Mouse (Mus musculus) kidney, adult 18-20 months (tissue): ENCODE measurements around the gene Olfr283.
A peak's percentile ranks its signal among the peaks of the same experiment; 100 is the strongest.
"Not testable (repeated sequence)": the region's sequence is repeated elsewhere in the genome, so short reads cannot be mapped to it uniquely, and the experiment has no call there.

Experiments used
- DNase-seq: peaks from one replicate; pipeline ENCODE4 v3.0.0; 2021

Olfr283 gene

DNA sequence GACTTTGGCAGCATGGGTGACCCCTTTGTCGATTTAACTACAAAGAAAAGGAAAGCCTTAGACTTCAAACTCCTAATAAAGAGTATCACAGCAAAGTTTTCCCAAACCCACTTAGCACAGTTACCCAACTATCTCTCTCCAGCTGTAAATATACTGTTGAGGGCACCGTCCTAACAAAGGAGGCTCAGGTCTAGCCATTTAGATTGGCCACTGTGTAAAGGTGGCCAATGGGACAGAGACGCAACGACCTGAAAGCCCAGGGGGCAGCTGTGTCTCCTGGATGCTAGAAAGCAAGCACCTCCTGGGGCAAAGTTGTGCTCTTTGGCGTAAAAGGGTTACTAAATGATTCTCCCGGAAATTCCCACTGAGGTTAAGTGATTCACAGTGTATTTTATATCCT lies at the start of gene Olfr283:
Olfr283 (minus strand) TSS at position 101 of the 400 bp plus-strand sequence.
- no peak for DNase-seq

DNA sequence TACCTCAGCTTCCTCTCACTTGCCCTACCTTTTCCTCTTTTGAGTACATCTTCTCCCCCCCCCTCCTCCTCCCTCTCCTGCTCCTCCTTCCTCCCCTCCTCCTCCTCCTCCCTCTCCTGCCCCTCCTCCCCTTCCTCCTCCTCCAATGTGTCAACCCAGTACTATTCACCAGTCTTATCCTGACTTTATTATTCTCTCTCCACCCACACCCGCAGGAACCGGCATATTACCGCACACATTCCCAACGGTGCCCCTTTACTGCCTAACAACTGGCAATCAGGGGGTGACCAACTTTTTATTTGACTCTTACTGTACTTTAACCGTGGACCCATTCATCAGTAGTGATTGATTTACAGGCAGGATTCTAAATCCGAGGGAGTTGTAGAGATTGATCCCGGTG lies 44.4 kb upstream of the Olfr283 start:
- DNase-seq: no peak

DNA sequence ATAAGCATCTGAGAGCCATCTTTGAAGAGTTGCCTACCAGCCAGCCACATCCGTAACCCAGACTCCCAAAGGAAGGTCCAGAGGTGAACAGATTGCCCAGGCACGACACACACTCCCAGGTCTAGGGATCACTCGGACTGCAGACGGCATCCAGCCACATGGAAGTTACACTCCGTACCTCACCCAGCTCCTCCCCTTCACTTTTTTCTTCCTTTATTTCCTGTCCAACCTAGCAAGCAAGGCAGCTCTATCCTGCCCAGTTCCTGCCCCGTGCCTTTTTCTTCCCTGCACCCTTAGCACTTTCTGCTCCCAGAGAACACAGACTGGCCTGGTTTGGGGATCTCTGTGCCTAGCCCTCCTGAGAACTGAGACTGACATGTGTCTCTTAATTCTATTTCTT lies 44.0 kb upstream of the Olfr283 start:
- no peak for DNase-seq

DNA sequence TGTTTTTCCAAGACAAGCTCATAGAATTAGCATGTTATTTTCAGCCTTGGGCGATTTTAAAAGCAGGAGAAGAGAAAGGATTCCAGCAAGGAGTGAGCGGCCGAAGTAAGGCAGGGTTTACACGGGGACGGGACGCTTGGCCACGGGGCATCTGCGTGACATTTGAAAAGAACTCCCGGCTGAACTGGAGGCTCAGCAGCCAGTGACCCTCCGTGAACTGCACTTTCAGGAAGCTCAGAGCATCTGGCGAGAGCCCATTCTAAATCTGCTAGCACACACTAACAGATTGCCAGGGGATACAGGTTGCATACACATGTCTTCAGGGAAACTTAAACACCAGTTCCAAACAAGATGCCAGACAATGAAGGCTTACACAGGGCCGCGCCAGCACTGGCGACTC lies 43.6 kb upstream of the Olfr283 start:
- DNase-seq: no peak

DNA sequence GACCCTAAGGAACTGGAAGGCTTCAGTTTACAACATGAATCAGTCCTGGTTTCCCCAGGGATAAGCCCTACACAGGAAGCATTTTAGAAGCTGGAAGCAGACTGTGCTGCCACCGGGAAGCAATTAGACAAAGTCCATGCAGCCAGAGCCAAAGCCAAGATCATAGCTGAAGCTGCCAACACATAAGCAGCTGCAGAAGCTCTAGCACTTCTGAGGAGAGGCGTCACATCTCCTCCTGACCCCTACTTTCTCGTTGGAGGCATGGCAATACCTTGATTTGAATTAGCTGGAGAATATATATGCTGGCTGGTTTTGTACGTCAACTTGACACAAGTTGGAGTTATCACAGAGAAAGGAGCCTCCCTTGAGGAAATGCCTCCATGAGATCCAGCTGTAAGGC lies 40.2 kb upstream of the Olfr283 start:
- no peak for DNase-seq

DNA sequence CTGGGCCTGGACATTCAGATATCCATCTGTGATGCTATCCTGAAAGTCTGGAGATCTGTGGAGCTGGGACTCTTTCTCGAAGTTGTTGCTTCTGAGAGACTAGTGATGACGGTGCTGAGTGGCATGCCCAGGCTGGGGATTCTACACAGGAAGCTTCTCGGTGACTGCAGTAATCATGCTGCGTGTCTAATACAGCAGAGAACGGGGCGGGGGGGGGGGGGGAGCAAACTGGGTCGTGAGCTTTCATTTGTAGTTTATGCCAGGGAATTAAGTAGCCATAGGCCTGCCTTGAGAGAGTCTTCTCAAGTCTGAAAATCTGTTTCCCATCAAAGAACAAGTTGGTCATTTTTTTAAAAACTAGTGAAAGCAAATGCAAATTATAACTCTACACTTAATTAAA lies 37.4 kb upstream of the Olfr283 start:
- DNase-seq: no peak

DNA sequence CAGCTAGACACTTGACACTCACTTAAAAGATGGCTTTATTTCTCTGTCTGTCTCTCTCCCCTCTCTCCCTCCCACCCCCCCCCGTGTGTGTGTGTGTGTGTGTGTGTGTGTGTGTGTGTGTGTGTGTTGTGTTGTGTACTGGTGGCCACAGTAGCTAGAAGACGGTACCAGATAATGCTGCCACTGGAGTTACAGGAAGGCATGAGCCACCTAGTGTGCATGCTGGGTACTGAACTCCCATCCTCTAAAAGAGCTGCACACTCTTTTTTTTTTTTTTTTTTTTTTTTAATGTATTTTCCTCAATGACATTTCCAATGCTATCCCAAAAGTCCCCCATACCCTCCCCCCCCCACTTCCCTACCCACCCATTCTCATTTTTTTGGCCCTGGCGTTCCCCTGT lies 36.5 kb upstream of the Olfr283 start:
- not testable (repeated sequence) for DNase-seq

DNA sequence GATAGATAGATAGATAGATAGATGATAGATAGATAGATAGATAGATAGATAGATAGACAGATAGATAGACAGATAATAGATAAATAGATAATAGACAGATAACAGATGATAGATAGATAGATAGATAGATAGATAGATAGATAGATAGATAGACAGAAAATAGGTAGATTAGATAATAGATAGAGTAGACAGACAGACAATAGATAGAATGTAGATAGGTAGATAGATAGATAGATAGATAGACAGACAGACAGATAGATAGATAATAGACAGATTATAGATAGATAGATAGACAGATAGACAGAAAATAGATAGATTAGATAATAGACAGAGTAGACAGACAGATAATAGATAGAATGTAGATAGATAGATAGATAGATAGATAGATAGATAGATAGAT lies 36.1 kb upstream of the Olfr283 start:
- not testable (repeated sequence) for DNase-seq

DNA sequence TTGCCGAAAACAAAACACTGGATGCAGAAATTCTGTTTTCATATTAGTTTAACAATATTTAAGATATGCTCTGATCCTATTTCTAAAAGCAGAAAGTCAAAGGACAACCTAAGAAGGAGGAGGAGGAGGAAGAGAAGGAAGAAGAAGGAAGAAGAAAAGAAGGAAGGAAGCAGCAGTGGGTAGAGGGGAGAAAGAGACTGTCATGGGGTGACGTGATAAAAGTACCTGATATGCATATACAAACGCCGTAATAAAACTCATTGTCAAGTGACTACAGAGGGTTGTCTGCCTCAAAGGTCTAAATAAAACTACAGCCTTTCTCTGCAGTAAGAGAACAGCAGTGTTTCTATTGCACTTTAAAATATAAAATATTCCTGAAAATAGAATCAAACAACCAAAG lies 35.2 kb upstream of the Olfr283 start:
- no peak for DNase-seq

DNA sequence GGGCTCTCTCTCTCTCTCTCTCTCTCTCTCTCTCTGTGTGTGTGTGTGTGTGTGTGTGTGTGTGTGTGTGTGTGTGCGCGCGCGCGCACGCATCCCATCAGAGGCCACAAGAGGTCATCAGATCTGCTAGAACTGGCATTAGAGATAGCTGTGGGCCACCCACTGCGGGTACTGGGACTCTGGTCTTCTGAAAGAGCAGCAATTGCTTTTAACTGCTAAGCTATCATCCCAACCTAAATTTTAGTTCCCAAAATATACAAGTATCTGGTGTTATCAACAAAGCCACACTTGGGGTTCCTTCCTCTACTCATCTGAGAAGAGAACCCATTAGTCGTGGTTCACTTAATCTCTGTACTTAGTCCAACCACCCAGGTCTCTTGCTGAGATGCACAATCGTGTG lies 29.5 kb upstream of the Olfr283 start:
- DNase-seq: no peak

DNA sequence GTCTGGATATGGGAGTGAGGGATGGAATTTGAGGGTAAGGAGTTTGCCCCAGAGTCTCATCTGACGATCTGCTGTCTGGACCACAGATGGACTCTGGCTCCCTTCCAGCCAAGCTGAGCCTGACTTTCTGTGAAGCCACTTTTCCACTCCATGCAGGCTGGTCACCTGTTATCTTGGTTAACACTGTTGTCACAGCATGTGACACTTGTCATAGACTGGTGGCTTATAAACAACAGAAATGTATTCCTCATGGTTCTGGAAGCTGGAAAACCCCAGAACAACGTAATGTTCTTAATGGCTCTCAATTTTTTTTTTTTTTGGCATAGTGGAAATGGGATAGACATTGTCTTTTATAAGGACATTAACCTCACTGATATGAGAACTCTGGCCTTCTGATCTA lies 28.9 kb upstream of the Olfr283 start:
- DNase-seq: no peak

DNA sequence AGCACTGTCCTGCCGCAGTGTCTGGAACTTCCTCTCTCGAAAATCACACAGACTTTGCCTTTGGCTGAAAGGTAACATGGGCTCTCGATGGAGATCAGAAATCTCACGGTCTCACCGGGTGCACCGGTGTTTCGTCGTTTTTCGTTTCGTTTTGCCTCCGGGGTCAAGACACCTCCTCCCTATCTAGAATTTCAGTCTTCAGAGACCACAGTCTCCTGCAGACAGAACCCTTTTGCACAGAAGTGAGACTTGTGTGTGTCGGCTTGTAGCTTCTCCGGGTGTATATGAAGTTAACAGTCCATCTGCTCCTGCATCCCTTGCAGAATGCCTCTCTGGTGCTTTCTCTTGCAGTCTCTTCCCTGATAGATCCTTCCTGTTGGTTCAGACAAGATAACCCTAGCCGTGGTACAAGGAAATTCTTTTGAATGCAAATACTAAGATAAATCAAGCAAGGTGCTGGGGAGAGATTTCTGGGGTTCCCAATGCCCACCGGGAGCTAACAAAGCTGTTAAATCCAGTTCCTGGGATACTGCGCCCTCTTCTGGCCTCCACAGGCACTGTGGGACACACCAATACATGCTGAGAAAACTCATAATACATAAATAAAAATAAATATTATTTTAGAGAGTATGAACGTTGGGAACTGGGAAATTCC lies 27.8 kb upstream of the Olfr283 start:
- peak; percentile 36 for DNase-seq

DNA sequence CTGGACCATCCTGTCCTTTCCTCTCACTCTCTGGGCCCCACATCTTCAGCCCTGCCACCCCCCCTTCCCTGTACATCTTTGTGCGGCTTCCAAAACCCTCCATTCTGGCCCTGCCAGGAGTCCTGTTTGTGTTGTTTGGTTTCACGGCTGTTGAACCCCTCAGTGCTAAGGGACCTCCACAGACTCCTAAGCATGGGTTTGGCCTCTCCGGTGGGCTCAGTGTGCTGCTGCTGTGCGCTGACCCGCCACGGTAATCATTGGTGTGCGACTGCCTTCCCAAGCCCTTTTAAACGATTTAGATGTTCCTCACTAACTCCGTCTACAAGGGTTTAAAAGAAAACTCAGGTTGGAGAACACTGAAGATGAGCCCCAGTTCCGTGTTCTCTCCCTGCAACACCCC lies 21.6 kb upstream of the Olfr283 start:
- DNase-seq: no peak

DNA sequence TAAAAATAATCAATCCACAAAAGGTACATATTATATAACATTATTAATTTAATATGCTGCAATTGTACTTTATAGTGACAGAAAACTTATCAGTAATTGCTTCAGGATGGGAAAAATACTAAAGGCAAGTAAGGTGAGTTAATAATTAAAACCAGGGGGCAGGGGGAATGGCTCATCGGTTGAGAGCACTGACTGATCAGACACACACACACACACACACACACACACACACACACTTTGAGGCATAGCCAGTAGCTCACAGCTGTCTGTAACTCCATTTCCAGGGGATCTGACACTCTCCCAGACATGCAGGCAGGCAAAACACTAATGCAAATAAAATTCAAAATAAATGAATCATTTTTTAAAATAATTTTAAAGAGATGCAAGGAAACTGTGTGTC lies 16.4 kb upstream of the Olfr283 start:
- DNase-seq: no peak

DNA sequence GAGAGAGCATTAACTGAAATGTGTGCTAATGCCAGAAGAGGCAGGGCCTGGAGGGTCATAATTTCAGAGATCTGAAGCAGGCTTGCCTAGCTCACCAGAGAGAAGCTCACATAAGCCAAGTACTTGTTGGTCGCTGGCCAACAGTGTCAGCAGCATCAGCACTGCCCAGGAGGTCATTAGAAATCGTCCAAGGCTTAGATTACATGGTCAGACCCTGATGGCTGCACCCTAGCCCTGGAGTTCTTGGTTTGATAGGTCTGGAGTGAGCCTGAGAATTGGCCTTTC lies 11.1 kb upstream of the Olfr283 start:
- DNase-seq: no peak

DNA sequence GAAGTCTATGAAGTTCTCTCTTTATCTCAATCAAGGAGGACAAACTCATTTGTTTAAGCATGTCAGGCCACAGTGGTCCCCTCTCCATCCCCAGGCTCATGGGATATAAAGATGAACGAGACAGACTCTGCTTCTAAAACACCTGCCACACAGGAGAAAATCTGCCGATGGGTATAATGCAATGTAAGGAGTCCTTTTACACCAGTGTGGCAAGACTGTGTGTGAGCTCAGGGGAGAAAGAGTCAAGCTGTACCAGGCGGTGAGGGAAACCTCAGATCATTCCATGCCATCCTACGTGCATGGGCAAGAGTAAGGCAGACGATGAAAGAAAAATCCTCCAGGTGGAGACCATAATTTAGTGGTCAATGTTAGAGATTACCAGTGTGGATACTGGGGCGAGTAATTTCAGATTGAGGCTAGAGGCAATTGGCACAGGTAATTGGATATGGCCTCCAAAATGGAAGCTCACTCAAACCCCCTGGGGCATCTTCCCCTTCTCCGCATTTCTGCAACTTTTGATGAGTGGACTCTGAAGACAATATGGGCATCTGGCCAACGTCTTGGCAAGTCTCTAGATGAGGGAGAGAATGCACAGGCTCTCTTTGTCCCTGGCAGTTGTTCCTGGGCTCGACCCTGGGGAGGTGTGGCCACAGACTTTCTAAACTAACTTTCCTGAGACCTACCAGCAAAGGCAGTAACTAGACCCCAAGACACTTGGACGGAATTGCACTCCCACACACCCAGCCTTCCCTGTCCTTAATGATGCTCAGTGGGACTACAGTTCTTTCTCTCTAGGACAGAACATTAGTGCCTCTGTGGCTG lies 10.5 kb upstream of the Olfr283 start:
- no peak for DNase-seq

DNA sequence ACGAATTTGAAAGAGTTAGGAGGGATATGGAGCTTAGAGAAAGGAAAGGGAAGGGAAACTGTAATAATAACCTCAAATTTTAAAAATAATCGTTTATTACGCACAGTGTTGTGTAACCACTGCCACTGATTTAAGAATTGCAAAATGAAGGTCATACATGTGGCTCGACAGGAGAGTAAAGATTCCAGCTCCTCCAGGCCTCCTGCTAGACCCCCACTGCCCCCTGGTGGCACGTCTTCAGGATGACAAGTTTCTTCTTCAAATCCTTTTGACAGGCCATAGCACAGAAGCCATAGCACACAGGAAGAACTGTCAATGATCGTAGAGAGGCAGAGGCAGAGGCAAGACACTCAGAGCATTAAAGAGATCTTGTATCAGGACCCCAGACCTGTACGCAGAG lies 9.1 kb upstream of the Olfr283 start:
- DNase-seq: peak; percentile 63

DNA sequence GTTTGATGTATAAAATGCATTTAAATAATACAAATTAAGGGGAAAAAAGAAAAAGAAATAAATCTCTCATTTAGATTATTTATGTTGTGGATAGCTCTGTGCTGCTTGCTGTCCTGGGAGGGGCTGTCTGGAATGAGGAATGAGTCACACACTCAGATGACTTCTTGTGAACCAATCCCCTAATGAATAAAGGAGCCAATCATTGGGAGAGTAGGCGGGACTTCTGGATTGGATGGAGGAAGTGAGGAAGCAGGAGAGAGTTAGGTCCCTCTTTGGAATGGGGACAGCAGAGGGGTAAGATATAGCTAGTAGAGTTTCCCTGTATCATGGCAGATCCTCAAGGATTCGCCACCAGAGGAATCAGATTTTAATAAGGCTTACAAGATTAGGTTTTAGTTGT lies 6.9 kb upstream of the Olfr283 start:
- DNase-seq: no peak

DNA sequence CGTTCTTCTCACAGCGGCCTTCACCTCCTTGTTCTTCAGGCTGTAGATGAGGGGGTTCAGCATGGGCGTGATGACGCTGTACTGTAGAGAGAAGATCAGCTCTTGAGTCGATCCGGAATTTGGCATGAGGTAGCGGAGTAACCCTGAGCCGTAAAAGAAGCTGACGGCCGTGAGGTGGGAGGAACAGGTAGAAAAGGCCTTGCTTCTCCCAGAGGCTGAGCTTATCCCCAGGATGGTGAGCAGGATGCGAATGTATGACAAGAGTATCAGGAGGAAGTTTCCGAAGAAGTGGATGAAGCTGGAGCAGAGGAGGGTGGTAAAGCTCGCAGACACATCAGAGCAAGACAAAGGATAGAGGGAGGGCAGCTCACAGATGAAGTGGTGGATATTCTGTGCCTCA lies 2.5 kb downstream of the Olfr283 start:
- no peak for DNase-seq

DNA sequence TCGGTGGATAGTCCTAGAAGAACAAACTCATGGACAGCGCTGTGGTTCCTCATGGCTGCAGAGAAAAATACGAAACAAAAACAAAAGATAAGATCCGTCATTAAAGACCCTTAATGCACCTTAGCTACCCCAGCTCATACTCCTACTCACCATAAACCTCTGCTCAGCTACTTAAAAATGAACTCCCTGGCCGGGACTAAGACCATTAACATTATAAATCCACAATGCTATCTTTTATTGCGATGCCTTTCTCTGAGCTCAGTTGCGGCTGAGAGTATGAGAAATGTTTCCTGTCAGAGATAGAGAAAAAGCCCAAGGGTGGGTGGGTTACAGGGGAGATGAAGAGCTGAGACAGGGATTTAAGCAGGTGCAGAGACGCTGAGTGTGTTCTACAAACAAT lies 39.9 kb downstream of the Olfr283 start, which contains the start of gene Olfr284:
Olfr284 (minus strand) TSS at position 101 of the 400 bp plus-strand sequence.
- no peak for DNase-seq
